Mouse (Mus musculus) cerebellum, adult 2 months (tissue): ENCODE measurements at regions not wholly inside any gene's neighbourhood (a gene's known extent, or its start where the extent isn't known, plus 50 kb on each side); places are given as distances from the start of the nearest gene placed in this dataset.

Experiments used
- CTCF ChIP-seq: fragments of 200-500 bp; IDR thresholded peaks from 2 replicates; pipeline ENCODE4 v1.5.1; 2011; ENCODE audit warnings: low read depth, mild to moderate bottlenecking, control low read depth, low read length, moderate library complexity, borderline replicate concordance; ENCODE audit not compliant: insufficient read depth
- POLR2A ChIP-seq: fragments of 200-500 bp; IDR thresholded peaks from 2 replicates; pipeline ENCODE4 v1.6.1; 2011; ENCODE audit warnings: low read length, control low read depth, borderline replicate concordance; ENCODE audit not compliant: insufficient read depth

- TF ChIP-seq POLR2A (no peak), CTCF (no peak)
These were observed 159.8 kb downstream of the Rybp start for GRCm38 (mm10) chr6:100127221-100128143.
